Mouse (Mus musculus): ENCODE data around the gene Dgkz.

DNA sequence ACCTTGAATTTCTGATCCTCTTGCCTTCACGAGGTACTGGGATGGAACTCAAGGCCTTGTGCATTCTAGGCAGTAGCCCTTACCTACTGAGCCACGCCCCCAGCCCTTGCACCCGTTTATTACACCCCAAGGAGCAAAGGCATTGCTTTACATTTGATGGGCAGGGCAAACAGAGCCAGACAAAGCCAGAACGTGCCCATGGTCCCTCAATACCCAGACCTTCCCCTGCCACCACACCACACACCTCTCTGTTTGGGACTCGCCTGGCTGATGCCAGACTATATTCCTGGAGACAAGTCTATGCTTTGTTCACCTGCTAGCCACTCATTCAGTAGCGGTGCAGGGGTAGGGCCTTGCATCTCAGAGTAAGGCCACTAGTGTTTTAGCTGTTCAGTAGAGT lies 30.8 kb upstream of the Dgkz start:
- TF ChIP-seq CHD2 (IDR thresholded peaks at IDR 0.05; ENCODE audit: low read depth, low read length) (no peak), MAFK (IDR thresholded peaks at IDR 0.05; ENCODE audit: insufficient read depth, low read depth, low read length) (no peak), ZNF384 (IDR thresholded peaks at IDR 0.05; ENCODE audit: low read depth, low read length) (no peak), HCFC1 (IDR thresholded peaks at IDR 0.05; ENCODE audit: borderline replicate concordance, insufficient read depth, low read length) (no peak), ZC3H11A (IDR thresholded peaks at IDR 0.05; ENCODE audit: borderline replicate concordance, low read depth, low read length) (no peak)

Measured in ES-E14 (cell line).